Mouse (Mus musculus): ENCODE results near the gene Sim2.

DNA sequence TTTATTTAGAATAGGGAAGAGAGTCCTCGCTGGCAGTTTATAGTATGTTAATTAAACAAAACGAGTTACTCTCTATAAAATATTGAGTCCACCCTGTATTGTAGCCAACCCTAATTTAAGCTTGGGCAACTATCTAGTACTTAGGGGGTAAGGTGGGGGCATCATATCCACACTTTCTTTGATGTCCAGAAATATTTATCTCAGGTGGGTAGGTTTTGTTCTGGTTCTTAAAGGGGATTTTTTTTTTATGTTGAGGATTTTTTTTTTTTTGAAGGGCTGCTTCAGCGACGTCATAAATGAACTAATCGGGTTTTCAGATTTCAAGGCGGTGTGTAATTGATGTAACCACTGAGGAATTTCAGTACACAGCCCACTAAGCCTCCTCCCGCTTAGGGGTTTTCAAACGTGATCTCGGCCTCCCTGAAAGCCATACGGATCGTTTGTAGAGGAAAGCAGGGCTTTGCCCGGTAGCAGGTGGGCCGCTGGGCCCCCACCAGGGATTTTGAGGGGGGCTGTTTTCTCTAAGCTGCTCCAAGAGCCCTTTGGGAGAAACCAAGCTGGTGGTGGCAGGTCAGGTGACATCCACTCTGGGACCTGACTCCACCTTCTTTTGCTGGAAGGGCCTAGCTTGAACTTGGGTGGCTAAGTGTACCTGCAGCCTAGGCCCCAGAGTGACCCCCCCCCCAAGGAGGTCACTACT is 4.7 kb upstream of the Sim2 start:
- TF ChIP-seq CTCF (IDR thresholded peaks at IDR 0.05; ENCODE audit: low read depth, low read length) (no peak), POLR2A (IDR thresholded peaks at IDR 0.05; ENCODE audit: extremely low read depth, insufficient read depth, low read length) (no peak)

Measured in liver, adult 2 months (tissue).